ENCODE assay signal across 1 mouse cellular context in genomic region chr15:103009265-103010111, GRCm38 (mm10).
TF ChIP-seq lines count a peak whose summit lies in the region.

No protein-coding gene starts in this region.

TF ChIP-seq in MEL, 35 proteins besides CTCF, POLR2A, EP300 and RAD21:
- TF ChIP-seq MYC (IDR thresholded peaks at IDR 0.05; ENCODE audit: low read depth, low read length) (no peak), USF1 (IDR thresholded peaks at IDR 0.05; ENCODE audit: low read depth, low read length) (peak; percentile 88), TCF12 (IDR thresholded peaks at IDR 0.05; ENCODE audit: low read depth, low read length) (no peak), GABPA (IDR thresholded peaks at IDR 0.05; ENCODE audit: low read depth, low read length) (no peak), MEF2A (IDR thresholded peaks at IDR 0.05; ENCODE audit: extremely low read depth, insufficient replicate concordance, low read depth, low read length, poor library complexity, severe bottlenecking) (no peak), USF2 (IDR thresholded peaks at IDR 0.05; ENCODE audit: borderline replicate concordance in 1 of 2, insufficient read depth in 1 of 2, low read depth in 1 of 2, low read length in 2 of 2) (peak in 1 of 2 experiments; percentile 52; a peak in 1 of 4 replicates), ZMIZ1 (IDR thresholded peaks at IDR 0.05; ENCODE audit: low read depth, low read length) (no peak), SMC3 (IDR thresholded peaks at IDR 0.05; ENCODE audit: low read depth, low read length) (no peak), GATA1 (IDR thresholded peaks at IDR 0.05; ENCODE audit: low read depth, low read length) (no peak), ETS1 (IDR thresholded peaks at IDR 0.05; ENCODE audit: low read depth, low read length) (no peak), SIN3A (IDR thresholded peaks at IDR 0.05; ENCODE audit: low read length) (no peak), CHD1 (IDR thresholded peaks at IDR 0.05; ENCODE audit: low read depth, low read length) (no peak), ZNF384 (IDR thresholded peaks at IDR 0.05; ENCODE audit: low read depth, low read length) (peak; percentile 41; the same call in 1 of the 2 replicates), JUND (IDR thresholded peaks at IDR 0.05; ENCODE audit: low read depth, low read length) (no peak), ZKSCAN1 (IDR thresholded peaks at IDR 0.05; ENCODE audit: low read depth, low read length) (no peak)
